In genomic region chr5:115015121-115015520, GRCm38 (mm10) we compare ENCODE assay signal across 21 mouse cellular contexts. TPM values are rescaled to one million over a fixed set of nuclear protein-coding genes. Genes with fewer than 3 reads are reported as not detected.
A peak's percentile ranks its signal among the peaks of the same experiment; 100 is the strongest.
DNase-seq lines count a peak whose midpoint lies in the region; ATAC-seq and TF ChIP-seq lines count a peak whose summit lies in the region.
"Had no signal": no experiment of that assay in that cellular context is flagged by ENCODE, and none has a peak within 500 bp of the region (broad histone marks: within the 10 kb centered on the region; RNA-seq: fewer than 3 reads in every experiment).

No protein-coding gene starts in this region.

- 39% methylated on average over 4 of the region's 4 CpGs for WGBS in hindbrain, postnatal 0 days
- WGBS in hindbrain, embryonic 16.5 days: 37% methylated on average over 4 of the region's 4 CpGs

- no peaks in the 10 kb centered on the region for H3K36me3 ChIP-seq in hindbrain, postnatal 0 days (ENCODE audit: insufficient read depth, low read length)
- no peaks in the 10 kb centered on the region for H3K36me3 ChIP-seq in hindbrain, embryonic 16.5 days (ENCODE audit: control insufficient read depth, insufficient read depth, low read length)
- H3K36me3 ChIP-seq in megakaryocyte, embryonic 14.5 days (replicated peaks; ENCODE audit: low read length): peaks cover 15% of the 10 kb centered on the region
- H3K36me3 ChIP-seq: forebrain, embryonic 12.5 days had no signal

- 0 out of 2 replicates have a peak overlapping the region, but pooled peaks have one; percentile 3 for H3K4me2 ChIP-seq in hindbrain, postnatal 0 days (ENCODE audit: low read depth, low read length)
- no peak overlapping the region for H3K4me2 ChIP-seq in hindbrain, embryonic 16.5 days (ENCODE audit: low read length)
- H3K4me2 ChIP-seq: forebrain, embryonic 12.5 days; hindbrain, embryonic 14.5 days had no signal

- no peak for TF ChIP-seq CTCF in hindbrain, postnatal 0 days (IDR thresholded peaks at IDR 0.05; ENCODE audit: low read depth)

- H3K27ac ChIP-seq in hindbrain, postnatal 0 days: no peak overlapping the region
- H3K27ac ChIP-seq in hindbrain, embryonic 16.5 days (ENCODE audit: low read depth, low read length): no peak overlapping the region; the same call in 1 of the 2 replicates
- H3K27ac ChIP-seq: forebrain, embryonic 12.5 days; heart, embryonic 10.5 days; hindbrain, embryonic 14.5 days; kidney, postnatal 0 days; left cerebral cortex, adult 2 months had no signal

- H3K4me3 ChIP-seq in hindbrain, postnatal 0 days (ENCODE audit: low read length): no peak overlapping the region
- no peak overlapping the region for H3K4me3 ChIP-seq in hindbrain, embryonic 16.5 days (ENCODE audit: low read length)
- H3K4me3 ChIP-seq in megakaryocyte, embryonic 14.5 days (replicated peaks): peak overlapping the region; percentile 6
- H3K4me3 ChIP-seq: forebrain, embryonic 12.5 days; heart, embryonic 10.5 days; left cerebral cortex, adult 2 months had no signal

- peaks cover 12% of the 10 kb centered on the region for H3K4me1 ChIP-seq in hindbrain, postnatal 0 days (ENCODE audit: insufficient read depth, low read length)
- H3K4me1 ChIP-seq in hindbrain, embryonic 16.5 days (ENCODE audit: control insufficient read depth, insufficient read depth, low read depth, low read length): peaks cover 23% of the 10 kb centered on the region
- peaks cover 87% of the 10 kb centered on the region for H3K4me1 ChIP-seq in megakaryocyte, embryonic 14.5 days

- H3K27me3 ChIP-seq in hindbrain, postnatal 0 days (ENCODE audit: insufficient read depth, low read length): no peaks in the 10 kb centered on the region
- no peaks in the 10 kb centered on the region for H3K27me3 ChIP-seq in hindbrain, embryonic 16.5 days (replicated peaks; ENCODE audit: control insufficient read depth, insufficient read depth, low read length)
- no peaks in the 10 kb centered on the region for H3K27me3 ChIP-seq in megakaryocyte, embryonic 14.5 days (replicated peaks)
- H3K27me3 ChIP-seq: forebrain, embryonic 12.5 days had no signal

- H3K9ac ChIP-seq in hindbrain, postnatal 0 days (replicated peaks; ENCODE audit: low read length): no peak overlapping the region
- no peak overlapping the region for H3K9ac ChIP-seq in hindbrain, embryonic 16.5 days (ENCODE audit: low read depth, low read length)
- H3K9ac ChIP-seq: hindbrain, embryonic 14.5 days had no signal

- no peaks in the 10 kb centered on the region for H3K9me3 ChIP-seq in hindbrain, postnatal 0 days (ENCODE audit: low read length)
- no peaks in the 10 kb centered on the region for H3K9me3 ChIP-seq in hindbrain, embryonic 16.5 days (ENCODE audit: control insufficient read depth, low read length)
- H3K9me3 ChIP-seq in megakaryocyte, embryonic 14.5 days: no peaks in the 10 kb centered on the region
- H3K9me3 ChIP-seq: forebrain, embryonic 12.5 days; heart, embryonic 10.5 days had no signal

- no peak for DNase-seq in hindbrain, postnatal 0 days (ENCODE audit: low spot score)
- DNase-seq in urinary bladder, postnatal 4 days (ENCODE audit: low spot score in 2 of 2): no peak
- DNase-seq in cerebellum, postnatal 10 days: no peak
- DNase-seq: adrenal gland, adult 8-10 months; cerebellum, adult 11-12 months; cerebellum, postnatal 36 days; gastrocnemius, postnatal 14 days; thymus, adult 18-20 months had no signal

- ATAC-seq in hindbrain, postnatal 0 days: no peak
- no peak for ATAC-seq in hindbrain, embryonic 16.5 days
- no peak for ATAC-seq in megakaryocyte, adult 5-6 weeks (ENCODE audit: poor library complexity, severe bottlenecking)
- ATAC-seq in granulocyte monocyte progenitor cell, adult 5-6 weeks (replicated peaks; ENCODE audit: poor library complexity, severe bottlenecking): peak; percentile 16; the same call in 1 of the 2 replicates

RNA-seq across cellular contexts. Expression of gene Sppl3, which starts 4.2 kb away (rescaled TPM):
- total RNA-seq in hindbrain, postnatal 0 days (2014; rRNA removed): 136 and 147 TPM in 2 replicates
- 30.1 and 31.1 TPM in 2 replicates for polyA plus RNA-seq in hindbrain, postnatal 0 days (2015; fragmentation: Nextera tagmentation; extraction: Ambion mirVana)
- polyA plus RNA-seq in hindbrain, embryonic 16.5 days (2015; fragmentation: Nextera tagmentation; extraction: Ambion mirVana): 17.3 and 19.1 TPM in 2 replicates
- 8.1 and 18.2 TPM in 2 replicates for polyA plus RNA-seq in megakaryocyte, embryonic 14.5 days (2012; ENCODE audit: insufficient read depth, low replicate concordance)
- total RNA-seq in megakaryocyte, adult 5-6 weeks (2015): 33.1 and 33.6 TPM in 2 replicates
- total RNA-seq in megakaryocyte, adult 5-6 weeks (2017): 22.8 and 24.6 TPM in 2 replicates
- 42.8 and 43.9 TPM in 2 replicates for total RNA-seq in granulocyte monocyte progenitor cell, adult 5-6 weeks (2014; fragmentation: Nextera tagmentation)
- 21.7 and 26.5 TPM in 2 replicates for total RNA-seq in granulocyte monocyte progenitor cell, adult 5-6 weeks (2017)

RNA-seq across cellular contexts. Expression of gene Hnf1a, which starts 44.2 kb away (rescaled TPM):
- total RNA-seq in hindbrain, postnatal 0 days (2014; rRNA removed): not detected in 2 replicates
- 0.05 TPM in 2 replicates for polyA plus RNA-seq in hindbrain, postnatal 0 days (2015; fragmentation: Nextera tagmentation; extraction: Ambion mirVana)
- not detected in 2 replicates for polyA plus RNA-seq in hindbrain, embryonic 16.5 days (2015; fragmentation: Nextera tagmentation; extraction: Ambion mirVana)
- polyA plus RNA-seq in megakaryocyte, embryonic 14.5 days (2012; ENCODE audit: insufficient read depth, low replicate concordance): not detected in 2 replicates
- total RNA-seq in megakaryocyte, adult 5-6 weeks (2015): not detected in 2 replicates
- not detected in 2 replicates for total RNA-seq in megakaryocyte, adult 5-6 weeks (2017)
- not detected in 2 replicates for total RNA-seq in granulocyte monocyte progenitor cell, adult 5-6 weeks (2014; fragmentation: Nextera tagmentation)
- not detected in 2 replicates for total RNA-seq in granulocyte monocyte progenitor cell, adult 5-6 weeks (2017)
- total RNA-seq: adrenal gland, adult 8-10 months; gastrocnemius, postnatal 14 days; layer of hippocampus, adult 8-10 months; left cerebral cortex, adult 2 months; megakaryocyte progenitor cell, adult 5-6 weeks; midbrain, postnatal 0 days had no signal
- polyA plus RNA-seq: forebrain, embryonic 12.5 days; hindbrain, embryonic 14.5 days; limb, embryonic 11.5 days had no signal
